Comparison of ENCODE assay signal across 9 mouse cellular contexts in the genomic region with DNA sequence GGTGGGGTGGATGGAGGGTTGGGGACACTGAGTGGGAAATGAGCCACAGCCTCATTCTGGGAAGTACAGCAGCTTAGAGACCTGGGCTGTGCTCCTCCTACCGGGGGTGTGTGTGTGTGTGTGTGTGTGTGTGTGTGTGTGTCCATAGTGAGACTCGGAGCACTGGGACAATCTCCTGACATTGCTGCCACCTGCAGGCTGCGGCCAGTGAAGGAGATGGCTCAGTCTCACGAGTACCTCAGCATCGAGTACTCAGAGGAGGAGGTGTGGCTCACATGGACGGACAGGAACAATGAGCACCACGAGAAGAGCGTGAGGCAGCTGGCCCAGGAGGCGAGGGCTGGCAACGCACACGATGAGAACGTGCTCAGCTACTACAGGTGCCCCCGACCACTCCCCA. TPM values are rescaled to one million over a fixed set of nuclear protein-coding genes. Genes with fewer than 3 reads are reported as not detected.
DNase-seq lines count a peak whose midpoint lies in the region; ATAC-seq lines count a peak whose summit lies in the region.
"Had no signal": no experiment of that assay in that cellular context is flagged by ENCODE, and none has a peak within 500 bp of the region (broad histone marks: within the 10 kb centered on the region; RNA-seq: fewer than 3 reads in every experiment).

No protein-coding gene starts in this region.

- H3K4me3 ChIP-seq in forebrain, embryonic 10.5 days, result no peak overlapping the region
- H3K4me3 ChIP-seq in forebrain, embryonic 16.5 days (replicated peaks; ENCODE audit: low read length), result no peak overlapping the region
- H3K4me3 ChIP-seq in kidney, embryonic 14.5 days (ENCODE audit: low read length), result no peak overlapping the region
- H3K4me3 ChIP-seq in midbrain, embryonic 16.5 days (ENCODE audit: low read depth, low read length), result no peak overlapping the region
- H3K4me3 ChIP-seq: liver, embryonic 15.5 days had no signal

- no peak overlapping the region for H3K4me2 ChIP-seq in forebrain, embryonic 16.5 days (ENCODE audit: low read length)
- no peak overlapping the region for H3K4me2 ChIP-seq in kidney, embryonic 14.5 days (replicated peaks; ENCODE audit: low read depth, low read length)
- no peak overlapping the region for H3K4me2 ChIP-seq in midbrain, embryonic 16.5 days (ENCODE audit: low read length)
- H3K4me2 ChIP-seq: liver, embryonic 15.5 days had no signal

- no peak overlapping the region for H3K27ac ChIP-seq in forebrain, embryonic 10.5 days
- H3K27ac ChIP-seq in forebrain, embryonic 16.5 days (ENCODE audit: low read length), result no peak overlapping the region
- H3K27ac ChIP-seq in kidney, embryonic 14.5 days (ENCODE audit: low read depth, low read length), result no peak overlapping the region
- H3K27ac ChIP-seq in midbrain, embryonic 16.5 days (ENCODE audit: low read length), result no peak overlapping the region
- H3K27ac ChIP-seq: liver, embryonic 15.5 days had no signal

- 47% methylated on average over 13 of the region's 13 CpGs for WGBS in forebrain, embryonic 10.5 days
- 16% methylated on average over 13 of the region's 13 CpGs for WGBS in forebrain, embryonic 16.5 days
- 42% methylated on average over 13 of the region's 13 CpGs for WGBS in kidney, embryonic 14.5 days
- 14% methylated on average over 12 of the region's 13 CpGs for WGBS in midbrain, embryonic 16.5 days

- peak; percentile 31 for DNase-seq in forebrain, embryonic 10.5 days (ENCODE audit: extremely low spot score, low spot score)
- peak; percentile 51 for DNase-seq in 3T3-L1 (ENCODE audit: low read depth, low spot score)
- peak; percentile 60 to 71 for DNase-seq in cerebellum, postnatal 36 days
- DNase-seq in gastrocnemius, postnatal 14 days, result no peak
- no peak for DNase-seq in gastrocnemius, adult 8-10 months (ENCODE audit: low spot score in 2 of 2)

- H3K27me3 ChIP-seq in forebrain, embryonic 10.5 days (ENCODE audit: poor library complexity, severe bottlenecking), result no peaks in the 10 kb centered on the region
- no peaks in the 10 kb centered on the region for H3K27me3 ChIP-seq in forebrain, embryonic 16.5 days (replicated peaks; ENCODE audit: control insufficient read depth, insufficient read depth, low read length)
- no peaks in the 10 kb centered on the region for H3K27me3 ChIP-seq in kidney, embryonic 14.5 days (ENCODE audit: control insufficient read depth, insufficient read depth, low read length)
- H3K27me3 ChIP-seq in midbrain, embryonic 16.5 days (ENCODE audit: control insufficient read depth, insufficient read depth, low read depth, low read length), result no peaks in the 10 kb centered on the region
- H3K27me3 ChIP-seq: liver, embryonic 15.5 days had no signal

- no peak overlapping the region for H3K9ac ChIP-seq in forebrain, embryonic 16.5 days (replicated peaks; ENCODE audit: low read depth, low read length)
- H3K9ac ChIP-seq in kidney, embryonic 14.5 days (ENCODE audit: low read depth, low read length), result no peak overlapping the region
- no peak overlapping the region for H3K9ac ChIP-seq in midbrain, embryonic 16.5 days (ENCODE audit: low read depth, low read length)
- H3K9ac ChIP-seq: liver, embryonic 15.5 days had no signal

- peaks cover 20% of the 10 kb centered on the region for H3K4me1 ChIP-seq in forebrain, embryonic 10.5 days
- no peaks in the 10 kb centered on the region for H3K4me1 ChIP-seq in forebrain, embryonic 16.5 days (replicated peaks; ENCODE audit: control insufficient read depth, insufficient read depth, low read length)
- no peaks in the 10 kb centered on the region for H3K4me1 ChIP-seq in kidney, embryonic 14.5 days (ENCODE audit: control insufficient read depth, insufficient read depth, low read length)
- no peaks in the 10 kb centered on the region for H3K4me1 ChIP-seq in midbrain, embryonic 16.5 days (ENCODE audit: control insufficient read depth, insufficient read depth, low read length)
- H3K4me1 ChIP-seq: liver, embryonic 15.5 days had no signal

- intact Hi-C loops in gastrocnemius, postnatal 14 days (cut with DNase I; ENCODE audit: low total_unique reads), result no loop called here

- no peaks in the 10 kb centered on the region for H3K9me3 ChIP-seq in forebrain, embryonic 10.5 days
- H3K9me3 ChIP-seq in forebrain, embryonic 16.5 days (ENCODE audit: control insufficient read depth, low read length), result no peaks in the 10 kb centered on the region
- no peaks in the 10 kb centered on the region for H3K9me3 ChIP-seq in kidney, embryonic 14.5 days (ENCODE audit: control insufficient read depth, low read length)
- no peaks in the 10 kb centered on the region for H3K9me3 ChIP-seq in midbrain, embryonic 16.5 days (replicated peaks; ENCODE audit: control insufficient read depth, low read length, poor library complexity, severe bottlenecking)
- H3K9me3 ChIP-seq: liver, embryonic 15.5 days had no signal

- H3K36me3 ChIP-seq in forebrain, embryonic 10.5 days (replicated peaks), result no peaks in the 10 kb centered on the region
- no peaks in the 10 kb centered on the region for H3K36me3 ChIP-seq in forebrain, embryonic 16.5 days (ENCODE audit: control insufficient read depth, insufficient read depth)
- peaks cover 14% of the 10 kb centered on the region for H3K36me3 ChIP-seq in kidney, embryonic 14.5 days (ENCODE audit: control insufficient read depth, insufficient read depth, low read length)
- H3K36me3 ChIP-seq in midbrain, embryonic 16.5 days (ENCODE audit: control insufficient read depth, insufficient read depth, low read length), result no peaks in the 10 kb centered on the region
- H3K36me3 ChIP-seq: liver, embryonic 15.5 days had no signal

- ATAC-seq in forebrain, embryonic 16.5 days, result no peak
- peak; percentile 44; the same call in 1 of the 2 replicates for ATAC-seq in kidney, embryonic 14.5 days (ENCODE audit: low FRiP score, low TSS enrichment)
- ATAC-seq in midbrain, embryonic 16.5 days, result peak; percentile 48

RNA-seq across cellular contexts. Expression of a gene that starts 38.0 kb away (rescaled TPM):
- polyA plus RNA-seq in forebrain, embryonic 10.5 days (2016; fragmentation: Nextera tagmentation; extraction: Ambion mirVana), result 394 and 405 TPM in 2 replicates
- polyA plus RNA-seq in forebrain, embryonic 16.5 days (2015; fragmentation: Nextera tagmentation; extraction: Ambion mirVana), result 253 and 266 TPM in 2 replicates
- 293 and 406 TPM in 2 replicates for polyA plus RNA-seq in kidney, embryonic 14.5 days (2014; fragmentation: Nextera tagmentation; extraction: Ambion mirVana)
- polyA plus RNA-seq in midbrain, embryonic 16.5 days (2015; fragmentation: Nextera tagmentation; extraction: Ambion mirVana), result 360 and 384 TPM in 2 replicates
- total RNA-seq in gastrocnemius, postnatal 14 days (2021), result 100 to 1,000 TPM; 342 TPM
- 100 to 1,000 TPM; 429 to 490 (median 471) TPM for total RNA-seq in gastrocnemius, adult 8-10 months (2022)

RNA-seq across cellular contexts. Expression of a gene that starts 38.6 kb away (rescaled TPM):
- 1.6 TPM in 2 replicates for polyA plus RNA-seq in forebrain, embryonic 10.5 days (2016; fragmentation: Nextera tagmentation; extraction: Ambion mirVana)
- 0.63 and 0.73 TPM in 2 replicates for polyA plus RNA-seq in forebrain, embryonic 16.5 days (2015; fragmentation: Nextera tagmentation; extraction: Ambion mirVana)
- polyA plus RNA-seq in kidney, embryonic 14.5 days (2014; fragmentation: Nextera tagmentation; extraction: Ambion mirVana), result 5.3 and 9.9 TPM in 2 replicates
- polyA plus RNA-seq in midbrain, embryonic 16.5 days (2015; fragmentation: Nextera tagmentation; extraction: Ambion mirVana), result 0.70 and 0.73 TPM in 2 replicates
- 1 to 10 TPM; 4.2 to 5.7 TPM for total RNA-seq in gastrocnemius, postnatal 14 days (2021)
- total RNA-seq in gastrocnemius, adult 8-10 months (2022), result 1 to 10 TPM; 1.4 to 2.8 (median 2.0) TPM

Comparison
In these comparisons a context has a peak if more than half of its experiments do, and no peak if none do; other contexts are left out.
1. DNase-seq: peak in forebrain, embryonic 10.5 days (single experiment), 3T3-L1 (single experiment) and cerebellum, postnatal 36 days (2 of 2); none in gastrocnemius, postnatal 14 days (single experiment) and gastrocnemius, adult 8-10 months (0 of 2).